Mouse (Mus musculus): ENCODE data around the gene Gm13889.

- TF ChIP-seq EP300 (IDR thresholded peaks at IDR 0.05; ENCODE audit: low read depth), result no peak
- no peak for TF ChIP-seq CTCF (IDR thresholded peaks at IDR 0.05; ENCODE audit: low read depth)
Observed at GRCm38 (mm10) chr2:93979249-93980120, 22.5 kb upstream of the Gm13889 start.

Measured in liver, postnatal 0 days (tissue).